Mouse (Mus musculus) C2C12 (cell line): ENCODE measurements around the gene AL607142.1. TPM values are rescaled to one million over a fixed set of nuclear protein-coding genes. Genes with fewer than 3 reads are reported as not detected.

Experiments
- H3K27me3 ChIP-seq: one replicate; pipeline ENCODE4 v1.6.1; 2011; ENCODE audit not compliant: control insufficient read depth, insufficient read depth, insufficient read length
- H3K36me3 ChIP-seq: one replicate; pipeline ENCODE4 v1.6.1; 2011; ENCODE audit not compliant: control insufficient read depth, insufficient read depth
- H3K4me3 ChIP-seq: one replicate; pipeline ENCODE4 v1.5.1; 2011; ENCODE audit warnings: mild to moderate bottlenecking, control low read depth; ENCODE audit not compliant: poor library complexity, insufficient read depth, severe bottlenecking
- H3K79me2 ChIP-seq: one replicate; pipeline ENCODE4 v1.6.1; 2011; ENCODE audit not compliant: control insufficient read depth, insufficient read depth
- H3K79me3 ChIP-seq: one replicate; pipeline ENCODE4 v1.6.1; 2011; ENCODE audit warnings: low read depth, control low read depth
- H3ac ChIP-seq: one replicate; pipeline ENCODE3; 2011; ENCODE audit warnings: low read depth; ENCODE audit not compliant: control insufficient read depth, insufficient read length
- CEBPB ChIP-seq: IDR thresholded peaks from one replicate; pipeline ENCODE4 v1.6.1; 2011; ENCODE audit warnings: low read depth, mild to moderate bottlenecking, control low read depth, moderate library complexity
- CTCF ChIP-seq: IDR thresholded peaks from one replicate; pipeline ENCODE4 v1.5.1; 2011; ENCODE audit not compliant: control insufficient read depth, insufficient read depth, insufficient read length
- FOSL1 ChIP-seq: IDR thresholded peaks from one replicate; pipeline ENCODE4 v1.8.0; 2011; ENCODE audit warnings: mild to moderate bottlenecking, low read length; ENCODE audit not compliant: poor library complexity, insufficient read depth, severe bottlenecking
- MAX ChIP-seq: IDR thresholded peaks from one replicate; pipeline ENCODE4 v1.6.1; 2011; ENCODE audit warnings: mild to moderate bottlenecking, control low read depth
- MYOD1 ChIP-seq: IDR thresholded peaks from one replicate; pipeline ENCODE4 v1.6.1; 2011; ENCODE audit warnings: low read depth; ENCODE audit not compliant: control insufficient read depth, insufficient read length
- MYOG ChIP-seq: IDR thresholded peaks from one replicate; pipeline ENCODE4 v1.6.1; 2011; ENCODE audit not compliant: control insufficient read depth, insufficient read length; ENCODE audit errors: extremely low read depth
- USF1 ChIP-seq: IDR thresholded peaks from one replicate; pipeline ENCODE4 v1.6.1; 2011; ENCODE audit warnings: low read depth, mild to moderate bottlenecking, control low read depth, moderate library complexity
- polyA plus RNA-seq: library from polyadenylated mRNA; unstranded; fragments of >200 nt; fragmentation: generic; extraction: Trizol; gene quantifications from one replicate; pipeline ENCODE4 v1.2.1, GENCODE M21; 2012; ENCODE audit warnings: missing spikeins

Gene AL607142.1
- polyA plus RNA-seq, 1 experiment = not detected

DNA sequence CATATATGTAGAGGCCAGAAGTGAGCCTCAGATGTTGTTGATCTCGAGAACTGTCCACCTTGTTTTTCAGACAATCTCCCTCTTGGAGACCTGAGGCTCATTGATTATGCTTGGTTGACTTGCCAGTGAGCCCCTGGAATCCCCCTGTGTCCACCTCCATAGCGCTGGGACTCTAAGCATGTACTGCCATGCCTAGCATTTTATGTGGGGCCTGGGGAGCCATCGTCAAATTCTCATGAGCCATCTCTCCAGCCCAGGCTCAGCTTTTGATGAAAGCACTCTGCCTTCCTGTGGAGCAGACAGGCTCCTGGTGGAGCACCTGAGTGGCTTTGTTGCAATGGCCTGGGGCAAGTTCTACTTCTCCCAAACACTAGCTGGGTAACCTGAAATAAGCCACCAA, 14.9 kb upstream of the AL607142.1 start:
- TF ChIP-seq FOSL1 (no peak), MAX (no peak), CTCF (no peak)
- no peak overlapping the region for H3K4me3 ChIP-seq
- H3K79me2 ChIP-seq = no peaks in the 10 kb centered on the region
- no peaks in the 10 kb centered on the region for H3K36me3 ChIP-seq
- no peaks in the 10 kb centered on the region for H3K27me3 ChIP-seq
- no peak overlapping the region for H3ac ChIP-seq
- H3K79me3 ChIP-seq = peaks cover 2% of the 10 kb centered on the region

DNA sequence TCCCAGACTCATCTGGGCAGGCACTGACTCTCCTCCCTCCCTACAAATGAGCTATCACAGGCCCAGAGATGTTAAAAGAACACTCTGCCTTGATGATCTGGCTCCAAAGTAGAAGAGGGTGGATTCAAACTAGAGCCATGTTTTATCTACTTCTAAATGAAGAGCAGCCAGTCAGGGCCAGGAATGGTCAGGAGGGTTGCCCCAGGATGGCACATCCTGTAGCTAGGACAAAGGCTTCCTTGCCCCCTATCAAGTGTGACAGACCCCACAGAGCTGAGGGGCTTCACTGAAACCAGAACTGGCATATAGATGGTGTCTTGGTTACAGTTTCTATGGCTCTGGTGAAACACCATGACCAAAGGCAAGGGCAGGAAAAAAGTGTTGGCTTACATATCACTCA, 12.3 kb upstream of the AL607142.1 start:
- peaks cover 2% of the 10 kb centered on the region for H3K79me3 ChIP-seq
- no peak overlapping the region for H3ac ChIP-seq
- H3K4me3 ChIP-seq = no peak overlapping the region
- H3K79me2 ChIP-seq = no peaks in the 10 kb centered on the region
- no peaks in the 10 kb centered on the region for H3K36me3 ChIP-seq
- H3K27me3 ChIP-seq = no peaks in the 10 kb centered on the region
- TF ChIP-seq CTCF (no peak), CEBPB (no peak), MYOG (no peak), FOSL1 (no peak), USF1 (no peak), MYOD1 (no peak), MAX (no peak)

DNA sequence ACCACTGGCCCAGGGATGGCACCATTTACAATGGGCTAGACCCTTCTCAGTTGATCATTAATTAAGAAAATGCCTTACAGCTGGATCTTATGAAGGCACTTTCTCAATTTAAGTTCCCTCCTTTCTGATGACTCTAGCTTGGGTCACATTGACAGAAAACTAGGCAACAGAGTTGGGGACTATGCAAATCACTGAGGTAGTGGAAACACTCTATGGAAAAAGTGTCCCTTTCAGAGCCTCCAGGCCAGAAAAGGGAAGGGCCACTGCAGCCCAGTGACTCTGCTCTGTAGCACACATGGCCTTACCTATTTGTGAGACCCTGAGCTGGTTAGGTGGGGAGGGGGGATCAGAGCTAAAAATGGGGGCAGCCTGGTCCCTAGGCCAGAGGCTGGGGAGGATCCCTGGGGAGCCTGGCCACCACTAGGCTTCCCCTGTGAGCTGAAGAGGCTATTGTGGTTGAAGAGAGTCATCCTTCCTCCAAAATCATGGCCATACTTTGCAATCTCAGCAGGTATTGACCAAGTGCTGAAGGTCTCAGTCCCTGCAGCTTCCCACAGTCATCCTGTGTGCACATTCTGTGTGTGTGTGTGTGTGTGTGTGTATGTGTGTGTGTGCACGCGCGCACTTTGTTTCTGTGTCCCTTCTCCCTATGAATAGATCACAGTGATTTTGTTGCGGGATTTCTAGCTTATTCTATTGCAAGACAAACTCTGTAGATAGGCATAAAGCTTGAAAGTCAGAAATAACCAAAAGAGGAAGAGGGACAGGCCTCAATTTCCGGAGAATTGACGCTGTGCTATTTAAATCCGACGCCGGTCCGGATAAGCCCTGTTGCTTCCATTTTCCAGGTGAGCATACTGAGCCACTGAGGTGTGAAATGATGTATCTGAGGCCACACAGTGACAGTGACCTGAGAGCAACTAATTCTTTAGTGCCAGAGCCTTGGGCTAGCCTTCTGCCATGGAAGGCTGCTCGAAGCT, 11.5 kb upstream of the AL607142.1 start:
- peaks cover 2% of the 10 kb centered on the region for H3K79me3 ChIP-seq
- H3K79me2 ChIP-seq = no peaks in the 10 kb centered on the region
- H3K27me3 ChIP-seq = no peaks in the 10 kb centered on the region
- H3K4me3 ChIP-seq = no peak overlapping the region
- no peak overlapping the region for H3ac ChIP-seq
- TF ChIP-seq CEBPB (no peak), CTCF (no peak), MYOD1 (no peak), USF1 (no peak), MYOG (no peak), MAX (no peak), FOSL1 (no peak)
- H3K36me3 ChIP-seq = no peaks in the 10 kb centered on the region

DNA sequence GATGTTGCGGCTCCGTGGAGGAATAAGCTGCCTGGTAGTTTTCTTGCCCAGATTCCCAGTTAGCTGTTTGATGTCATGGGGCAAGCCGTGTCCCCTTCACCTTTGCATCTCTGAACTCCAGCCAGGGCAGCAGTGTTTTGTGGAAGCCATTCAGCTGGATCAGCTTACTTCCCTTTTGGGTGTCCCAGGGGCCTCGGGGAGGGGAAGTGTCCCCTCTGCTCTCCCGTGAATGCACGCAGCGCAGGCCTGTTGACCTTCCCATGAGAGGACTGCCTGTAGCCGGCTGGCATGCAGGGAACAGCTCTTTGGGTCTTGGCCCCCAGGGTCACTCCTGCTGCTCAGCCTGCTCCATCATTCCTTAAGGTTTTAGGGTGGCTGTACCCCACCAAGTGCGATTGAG, 10.7 kb upstream of the AL607142.1 start:
- Histone ChIP-seq H3K4me3 (no peak overlapping the region), H3K36me3 (no peaks in the 10 kb centered on the region), H3ac (no peak overlapping the region), H3K79me3 (peaks cover 2% of the 10 kb centered on the region), H3K79me2 (no peaks in the 10 kb centered on the region), H3K27me3 (no peaks in the 10 kb centered on the region)
- TF ChIP-seq FOSL1 (no peak), MYOG (no peak), MAX (no peak), CTCF (no peak), USF1 (no peak), CEBPB (no peak), MYOD1 (no peak)

DNA sequence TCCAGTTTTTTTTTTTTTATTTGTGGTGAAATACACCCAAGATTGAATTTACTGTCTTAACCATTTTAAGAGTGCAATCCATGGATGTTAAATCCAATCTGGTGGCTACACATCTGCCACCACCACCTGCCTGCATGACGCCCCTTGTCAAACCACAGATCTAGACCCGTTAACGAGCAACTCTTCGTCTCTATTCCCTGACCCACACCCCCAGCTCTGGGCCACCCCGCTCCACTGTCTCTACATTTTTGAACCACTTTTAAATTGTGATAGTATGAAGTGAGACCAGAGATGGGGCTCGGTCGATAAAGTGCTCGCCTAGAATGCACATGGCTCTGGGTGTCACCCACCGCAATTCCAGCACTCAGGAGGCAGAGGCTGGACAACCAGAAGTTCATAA, 8.3 kb upstream of the AL607142.1 start:
- Histone ChIP-seq H3K4me3 (no peak overlapping the region), H3K79me3 (peaks cover 2% of the 10 kb centered on the region), H3K36me3 (no peaks in the 10 kb centered on the region), H3K27me3 (no peaks in the 10 kb centered on the region), H3ac (no peak overlapping the region), H3K79me2 (no peaks in the 10 kb centered on the region)
- TF ChIP-seq MYOG (no peak), MAX (no peak), USF1 (no peak), CTCF (no peak), MYOD1 (no peak)
